Mouse (Mus musculus) kidney, adult 2 months (tissue): Measurements from ENCODE around the gene Fabp7. TPM values are rescaled to one million over a fixed set of nuclear protein-coding genes. Genes with fewer than 3 reads are reported as not detected.

Experiments used
- DNase-seq: peaks from one replicate; pipeline ENCODE4 v3.0.0; 2021
- H3K27ac ChIP-seq: fragments of 200-500 bp; 2 replicates; pipeline ENCODE4 v1.5.1; 2012; ENCODE audit warnings: low read depth, low read length, control low read depth, inconsistent platforms; ENCODE audit not compliant: insufficient read depth
- H3K27me3 ChIP-seq: fragments of 200-500 bp; replicated peaks from 2 replicates; pipeline ENCODE4 v1.6.1; 2012; ENCODE audit warnings: mild to moderate bottlenecking, moderate library complexity, low read length, inconsistent platforms; ENCODE audit not compliant: control insufficient read depth, insufficient read depth
- H3K36me3 ChIP-seq: fragments of 200-500 bp; 2 replicates; pipeline ENCODE4 v1.6.1; 2012; ENCODE audit warnings: mild to moderate bottlenecking, moderate library complexity, low read length, inconsistent platforms; ENCODE audit not compliant: control insufficient read depth, insufficient read depth
- H3K4me1 ChIP-seq: fragments of 200-500 bp; 2 replicates; pipeline ENCODE4 v1.6.1; 2011; ENCODE audit warnings: low read length; ENCODE audit not compliant: control insufficient read depth, insufficient read depth
- H3K4me3 ChIP-seq: fragments of 200-500 bp; 2 replicates; pipeline ENCODE4 v1.5.1; 2011; ENCODE audit warnings: mild to moderate bottlenecking, low read depth, low read length, control low read depth; ENCODE audit not compliant: insufficient read depth
- CTCF ChIP-seq: fragments of 200-500 bp; conservative IDR thresholded peaks from 2 replicates; pipeline ENCODE4 v1.5.1; 2011; ENCODE audit warnings: low read depth, mild to moderate bottlenecking, control low read depth, low read length, moderate library complexity, mixed read lengths; ENCODE audit not compliant: insufficient read depth, insufficient read length
- POLR2A ChIP-seq: fragments of 200-500 bp; IDR thresholded peaks from one replicate; pipeline ENCODE4 v1.6.1; 2011; ENCODE audit warnings: low read depth, low read length, control low read depth
- WGBS: fragments of 180-500 bp; shearing (Covaris S2); methylation state at CpG from one replicate; pipeline ENCODE4 v1.1.7; 2018; 5-methylcytosine and 5-hydroxymethylcytosine counted together
- polyA plus RNA-seq: library from polyadenylated mRNA; depleted of rRNA; stranded (reverse); fragments of >200 nt; gene quantifications from 2 replicates; pipeline ENCODE4 v1.2.3, GENCODE M21; 2012

Fabp7 gene
- polyA plus RNA-seq, 1 experiment, result 6.5 TPM

GRCm38 (mm10) chr10:57796057-57796456 is 11.4 kb downstream of the Fabp7 start:
- DNase-seq, result peak; percentile 74
- Histone ChIP-seq H3K27ac (peak overlapping the region; percentile 98), H3K36me3 (no peaks in the 10 kb centered on the region; the same call in 1 of the 2 replicates), H3K4me3 (peak overlapping the region; percentile 89), H3K4me1 (peaks cover 3% of the 10 kb centered on the region; the same call in 1 of the 2 replicates), H3K27me3 (no peaks in the 10 kb centered on the region)
- TF ChIP-seq POLR2A, result no peak
- peak; percentile 25; the same call in 1 of the 2 replicates for TF ChIP-seq CTCF
- WGBS, result 14% methylated on average over 4 of the region's 4 CpGs

- Histone ChIP-seq H3K27ac (no peak overlapping the region), H3K27me3 (no peaks in the 10 kb centered on the region), H3K4me1 (peaks cover 3% of the 10 kb centered on the region; the same call in 1 of the 2 replicates), H3K36me3 (peaks cover 1% of the 10 kb centered on the region; the same call in 1 of the 2 replicates), H3K4me3 (no peak overlapping the region)
- no peak for DNase-seq
- TF ChIP-seq CTCF (no peak), POLR2A (no peak)
- WGBS, result 94% methylated on average over 1 of the region's 1 CpGs
Observed at GRCm38 (mm10) chr10:57799486-57799885, 14.8 kb downstream of the Fabp7 start.

GRCm38 (mm10) chr10:57807754-57808153 is 23.1 kb downstream of the Fabp7 start:
- H3K4me3 ChIP-seq, result no peak overlapping the region
- TF ChIP-seq CTCF (no peak), POLR2A (no peak)
- 93% methylated on average over 6 of the region's 6 CpGs for WGBS
- no peak overlapping the region for H3K27ac ChIP-seq
- peaks cover 13% of the 10 kb centered on the region for H3K36me3 ChIP-seq
- DNase-seq, result no peak
- H3K27me3 ChIP-seq, result no peaks in the 10 kb centered on the region
- no peaks in the 10 kb centered on the region for H3K4me1 ChIP-seq

GRCm38 (mm10) chr10:57812161-57812856 is 27.6 kb downstream of the Fabp7 start:
- no peak overlapping the region for H3K4me3 ChIP-seq
- H3K36me3 ChIP-seq, result peaks cover 6% of the 10 kb centered on the region
- no peaks in the 10 kb centered on the region for H3K4me1 ChIP-seq
- DNase-seq, result no peak
- TF ChIP-seq CTCF, result no peak
- TF ChIP-seq POLR2A, result no peak
- H3K27ac ChIP-seq, result no peak overlapping the region
- WGBS, result 62% methylated on average over 5 of the region's 5 CpGs
- H3K27me3 ChIP-seq, result no peaks in the 10 kb centered on the region

- no peak overlapping the region for H3K27ac ChIP-seq
- DNase-seq, result no peak
- H3K36me3 ChIP-seq, result peaks cover 4% of the 10 kb centered on the region
- no peak overlapping the region for H3K4me3 ChIP-seq
- WGBS, result 89% methylated on average over 2 of the region's 2 CpGs
- TF ChIP-seq POLR2A (no peak), CTCF (no peak)
- no peaks in the 10 kb centered on the region for H3K4me1 ChIP-seq
- H3K27me3 ChIP-seq, result no peaks in the 10 kb centered on the region
Observed at GRCm38 (mm10) chr10:57814295-57814694, 29.6 kb downstream of the Fabp7 start.

- H3K4me3 ChIP-seq, result no peak overlapping the region
Observed at GRCm38 (mm10) chr10:57815869-57816268, 31.2 kb downstream of the Fabp7 start.

GRCm38 (mm10) chr10:57819209-57819608 is 34.5 kb downstream of the Fabp7 start:
- DNase-seq, result no peak
- 96% methylated on average over 2 of the region's 2 CpGs for WGBS
- TF ChIP-seq POLR2A (no peak), CTCF (no peak)

More at GRCm38 (mm10) chr10:57815869-57816268, 31.2 kb downstream of the Fabp7 start:
- DNase-seq, result no peak
- 84% methylated on average over 6 of the region's 6 CpGs for WGBS
- peaks cover 1% of the 10 kb centered on the region for H3K36me3 ChIP-seq
- TF ChIP-seq CTCF (no peak), POLR2A (no peak)
- H3K27me3 ChIP-seq, result no peaks in the 10 kb centered on the region
- H3K4me1 ChIP-seq, result no peaks in the 10 kb centered on the region
- no peak overlapping the region for H3K27ac ChIP-seq

More at GRCm38 (mm10) chr10:57819209-57819608, 34.5 kb downstream of the Fabp7 start:
- Histone ChIP-seq H3K4me3 (no peak overlapping the region), H3K27me3 (no peaks in the 10 kb centered on the region), H3K27ac (no peak overlapping the region), H3K4me1 (no peaks in the 10 kb centered on the region), H3K36me3 (no peaks in the 10 kb centered on the region)
